Mouse (Mus musculus) liver, adult 2 months (tissue): ENCODE results near the gene Bcl11b. TPM values are rescaled to one million over a fixed set of nuclear protein-coding genes. Genes with fewer than 3 reads are reported as not detected.

Experiments used
- DNase-seq: peaks from one replicate; pipeline ENCODE4 v3.0.0-alpha.2; 2011; ENCODE audit warnings: low read depth, low spot score; ENCODE audit errors: extremely low read depth
- H3K27ac ChIP-seq: fragments of 200-500 bp; replicated peaks from 2 replicates; pipeline ENCODE4 v1.5.1; 2012; ENCODE audit warnings: low read depth, mild to moderate bottlenecking, control low read depth, inconsistent platforms, low read length; ENCODE audit not compliant: insufficient read depth
- H3K27me3 ChIP-seq: fragments of 200-500 bp; 2 replicates; pipeline ENCODE4 v1.6.1; 2012; ENCODE audit warnings: mild to moderate bottlenecking, moderate library complexity, low read length, inconsistent platforms; ENCODE audit not compliant: control insufficient read depth, insufficient read depth
- H3K36me3 ChIP-seq: fragments of 200-500 bp; 2 replicates; pipeline ENCODE4 v1.6.1; 2012; ENCODE audit warnings: low read length, inconsistent platforms; ENCODE audit not compliant: control insufficient read depth, insufficient read depth
- H3K4me1 ChIP-seq: fragments of 200-500 bp; 2 replicates; pipeline ENCODE4 v1.6.1; 2011; ENCODE audit warnings: low read length; ENCODE audit not compliant: control insufficient read depth, insufficient read depth
- H3K4me3 ChIP-seq: fragments of 200-500 bp; 2 replicates; pipeline ENCODE4 v1.5.1; 2011; ENCODE audit warnings: low read depth, mild to moderate bottlenecking, control low read depth, low read length, moderate library complexity; ENCODE audit not compliant: insufficient read depth
- H3K79me2 ChIP-seq: fragments of 200-500 bp; 2 replicates; pipeline ENCODE4 v1.6.1; 2012; ENCODE audit warnings: inconsistent platforms, mild to moderate bottlenecking, low read length, moderate library complexity; ENCODE audit not compliant: control insufficient read depth, insufficient read depth
- H3K9ac ChIP-seq: fragments of 200-500 bp; 2 replicates; pipeline ENCODE4 v1.6.1; 2012; ENCODE audit warnings: low read depth, mild to moderate bottlenecking, control low read depth, inconsistent platforms, low read length
- CTCF ChIP-seq: fragments of 200-500 bp; IDR thresholded peaks from 2 replicates; pipeline ENCODE4 v1.5.1; 2011; ENCODE audit warnings: low read depth, low read length, control low read depth
- POLR2A ChIP-seq: fragments of 200-500 bp; IDR thresholded peaks from 2 replicates; pipeline ENCODE4 v1.6.1; 2011; ENCODE audit warnings: low read length, control low read depth; ENCODE audit not compliant: insufficient read depth; ENCODE audit errors: extremely low read depth
- WGBS: fragments of 180-500 bp; shearing (Covaris S2); methylation state at CpG from one replicate; pipeline ENCODE4 v1.1.7; 2018; 5-methylcytosine and 5-hydroxymethylcytosine counted together
- polyA plus RNA-seq: library from polyadenylated mRNA; depleted of rRNA; stranded (reverse); fragments of >200 nt; gene quantifications from 2 replicates; pipeline ENCODE4 v1.2.3, GENCODE M21; 2012
- total RNA-seq: library from RNA; depleted of rRNA; stranded (reverse); fragments of >200 nt; gene quantifications from 2 replicates; pipeline ENCODE4 v1.2.3, GENCODE M21; 2014

The Bcl11b gene
- total and polyA plus RNA-seq, 2 experiments: 0.18 to 0.39 TPM

DNA sequence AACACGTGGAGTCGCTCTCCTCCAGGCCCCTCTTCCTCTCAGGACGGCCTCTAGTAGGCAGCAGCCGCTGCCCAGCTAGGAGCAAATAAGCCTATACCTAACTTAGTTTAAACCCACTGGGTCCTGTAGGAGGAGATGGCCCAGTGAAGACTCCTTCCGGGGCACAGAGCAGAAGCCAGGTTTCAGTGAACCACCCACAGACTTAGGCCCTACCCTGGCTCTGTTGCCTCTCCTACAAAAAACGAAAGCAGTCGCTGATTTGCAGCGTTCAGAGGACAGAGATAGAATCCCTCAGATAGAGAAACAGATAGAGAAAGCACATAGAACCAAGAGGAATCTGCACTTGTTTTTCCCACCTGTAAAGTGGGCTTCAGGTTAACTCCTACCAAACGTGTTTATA, 21.1 kb downstream of the Bcl11b start:
- no peaks in the 10 kb centered on the region for H3K4me1 ChIP-seq
- no peak for TF ChIP-seq CTCF
- no peak overlapping the region for H3K27ac ChIP-seq
- no peaks in the 10 kb centered on the region for H3K79me2 ChIP-seq
- no peak overlapping the region for H3K4me3 ChIP-seq
- peaks cover 12% of the 10 kb centered on the region for H3K27me3 ChIP-seq
- no peak for DNase-seq
- no peak overlapping the region for H3K9ac ChIP-seq
- H3K36me3 ChIP-seq: no peaks in the 10 kb centered on the region
- WGBS: 78% methylated on average over 9 of the region's 9 CpGs

DNA sequence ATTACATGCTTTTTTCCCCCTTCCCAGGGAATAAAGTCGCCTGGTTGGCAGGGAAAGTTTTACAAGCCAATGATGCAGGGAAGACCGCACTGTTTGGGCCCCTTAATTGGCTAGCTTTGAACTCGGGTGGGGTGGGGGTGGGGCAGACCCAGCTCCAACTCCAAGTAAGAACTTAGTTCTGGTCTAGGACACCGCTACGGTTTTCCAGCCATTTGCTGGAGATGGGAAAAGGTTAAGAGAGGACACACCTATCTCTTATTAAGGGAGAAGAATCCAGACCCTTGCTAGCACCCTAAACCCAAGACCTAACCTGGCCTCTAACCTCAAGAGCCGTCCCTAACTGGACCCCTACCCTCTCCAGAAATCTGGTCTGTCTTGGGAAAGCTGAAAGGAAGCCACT, 22.2 kb downstream of the Bcl11b start:
- Histone ChIP-seq H3K36me3 (no peaks in the 10 kb centered on the region), H3K4me3 (no peak overlapping the region), H3K27me3 (peaks cover 12% of the 10 kb centered on the region), H3K79me2 (no peaks in the 10 kb centered on the region), H3K4me1 (no peaks in the 10 kb centered on the region), H3K9ac (no peak overlapping the region), H3K27ac (no peak overlapping the region)
- no peak for TF ChIP-seq POLR2A
- TF ChIP-seq CTCF: no peak
- no peak for DNase-seq
- WGBS: 73% methylated on average over 6 of the region's 6 CpGs

DNA sequence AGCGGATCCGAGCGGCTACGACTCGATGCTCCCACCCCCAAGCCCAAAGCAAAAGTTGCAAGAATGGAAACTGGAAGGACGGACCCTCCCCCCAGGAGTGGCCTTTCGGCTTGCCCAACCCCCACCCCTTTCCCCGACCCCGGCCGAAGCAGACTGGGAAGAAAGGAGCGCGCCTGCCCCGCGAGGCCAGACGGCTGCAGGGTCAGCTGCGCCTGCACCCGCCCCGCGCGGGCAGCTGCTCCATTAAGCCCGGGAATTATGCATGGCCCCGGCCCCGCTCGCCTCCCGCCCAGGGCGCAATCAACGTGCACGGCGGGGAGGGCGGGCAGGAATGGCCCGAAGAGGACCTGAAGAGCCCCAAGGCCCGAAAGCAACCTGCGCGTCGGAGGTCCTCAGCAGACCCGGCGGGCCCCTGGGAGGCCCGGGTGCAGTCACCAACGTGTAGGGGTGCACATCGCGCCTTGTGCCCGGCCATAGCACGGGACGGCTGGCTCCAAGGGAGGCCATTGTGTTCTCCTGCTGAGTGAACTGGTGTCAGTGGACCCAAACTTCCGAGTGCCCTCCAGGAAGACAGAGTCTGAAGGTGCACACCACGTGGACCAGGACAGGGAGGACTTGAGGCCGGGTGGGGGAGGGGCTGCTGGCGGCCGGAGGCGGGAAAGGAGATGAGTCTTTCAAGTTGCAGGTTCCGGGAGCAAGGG, 23.0 kb downstream of the Bcl11b start:
- H3K36me3 ChIP-seq: no peaks in the 10 kb centered on the region
- H3K27me3 ChIP-seq: peaks cover 12% of the 10 kb centered on the region
- H3K27ac ChIP-seq: no peak overlapping the region
- DNase-seq: no peak
- H3K4me3 ChIP-seq: no peak overlapping the region
- WGBS: 3% methylated on average over 51 of the region's 51 CpGs
- no peaks in the 10 kb centered on the region for H3K79me2 ChIP-seq
- no peaks in the 10 kb centered on the region for H3K4me1 ChIP-seq
- H3K9ac ChIP-seq: no peak overlapping the region
- TF ChIP-seq POLR2A (no peak), CTCF (no peak)

DNA sequence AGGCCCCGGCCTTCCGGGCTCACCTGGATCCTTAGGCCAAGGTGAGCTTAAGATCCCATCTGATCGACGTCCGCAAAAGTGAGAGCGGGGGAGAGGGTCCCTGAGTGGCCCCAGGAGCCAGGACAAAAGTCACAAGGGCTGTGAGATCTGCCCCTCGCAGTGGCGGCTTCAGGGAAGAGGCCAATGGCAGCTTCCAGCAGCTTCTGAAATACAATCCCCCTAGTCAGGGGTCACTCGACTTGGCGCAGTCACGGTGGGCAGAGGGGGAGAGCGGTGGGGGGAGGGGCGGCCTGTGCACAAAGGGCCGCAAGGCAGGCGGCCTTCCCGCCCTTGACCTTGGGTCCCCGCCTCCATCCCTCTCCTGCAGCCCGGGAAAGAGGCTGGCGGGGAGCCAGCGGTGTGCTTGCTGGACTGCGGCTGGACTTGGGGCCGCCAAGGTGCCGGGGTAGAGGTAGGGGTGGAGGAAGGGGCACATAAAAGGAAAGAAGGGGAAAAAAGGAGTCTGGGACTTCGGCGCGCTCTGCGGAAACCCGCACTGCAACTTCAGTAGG, 23.6 kb downstream of the Bcl11b start:
- TF ChIP-seq CTCF (no peak), POLR2A (no peak)
- no peak for DNase-seq
- H3K27me3 ChIP-seq: peaks cover 12% of the 10 kb centered on the region
- 11% methylated on average over 28 of the region's 28 CpGs for WGBS
- no peaks in the 10 kb centered on the region for H3K4me1 ChIP-seq
- no peak overlapping the region for H3K27ac ChIP-seq
- H3K79me2 ChIP-seq: no peaks in the 10 kb centered on the region
- no peak overlapping the region for H3K4me3 ChIP-seq
- H3K9ac ChIP-seq: no peak overlapping the region
- H3K36me3 ChIP-seq: no peaks in the 10 kb centered on the region

DNA sequence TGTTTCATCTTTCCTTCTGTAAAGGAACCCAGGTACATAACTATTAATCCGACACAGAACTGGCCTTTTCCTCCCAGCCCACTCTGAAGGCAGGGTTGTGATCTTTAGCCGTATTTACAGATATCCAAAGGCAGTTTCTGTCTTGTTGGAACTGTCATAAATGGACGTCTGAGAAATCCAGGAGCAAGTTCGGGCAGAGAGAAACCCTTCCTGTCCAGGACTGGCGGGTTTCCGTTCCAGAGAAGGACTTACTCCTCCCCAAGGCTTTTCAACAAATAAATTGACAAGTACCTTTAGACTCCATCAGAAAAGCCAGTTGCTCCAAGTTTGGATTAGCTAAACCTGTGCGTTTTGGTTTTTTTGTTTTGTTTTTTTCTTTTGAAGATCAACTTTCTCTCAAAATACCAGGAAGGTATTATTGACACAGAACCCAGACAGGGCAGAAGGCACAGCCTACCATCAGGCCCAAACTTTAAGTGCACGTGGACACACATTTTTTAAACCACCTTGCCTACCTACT, 24.6 kb downstream of the Bcl11b start:
- DNase-seq: no peak
- H3K27me3 ChIP-seq: peaks cover 12% of the 10 kb centered on the region

DNA sequence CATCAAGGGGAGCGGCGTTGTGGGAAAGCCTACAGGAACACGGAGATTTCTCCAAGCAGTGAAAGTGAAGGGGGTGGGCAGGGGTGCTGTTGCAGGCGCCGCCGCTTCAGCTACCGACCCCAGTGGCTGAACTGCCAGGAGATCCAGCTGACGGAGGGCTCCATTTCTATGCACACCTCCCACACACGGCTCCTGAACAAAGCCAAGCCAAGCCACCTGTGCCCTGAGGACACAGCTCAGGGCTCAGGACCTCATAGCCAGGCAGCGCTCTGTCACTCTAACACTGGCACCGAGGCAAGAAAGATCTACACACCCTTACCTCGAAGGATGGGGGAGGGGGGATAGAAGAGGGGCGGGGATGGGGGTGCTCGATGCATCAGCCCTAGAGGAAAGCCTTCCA, 25.3 kb downstream of the Bcl11b start:
- DNase-seq: no peak
- no peaks in the 10 kb centered on the region for H3K36me3 ChIP-seq
- 21% methylated on average over 14 of the region's 14 CpGs for WGBS
- TF ChIP-seq CTCF: no peak
- no peak for TF ChIP-seq POLR2A
- H3K79me2 ChIP-seq: no peaks in the 10 kb centered on the region
- no peak overlapping the region for H3K9ac ChIP-seq
- peaks cover 12% of the 10 kb centered on the region for H3K27me3 ChIP-seq
- no peak overlapping the region for H3K27ac ChIP-seq
- no peak overlapping the region for H3K4me3 ChIP-seq
- H3K4me1 ChIP-seq: no peaks in the 10 kb centered on the region

More for the DNA sequence above, 24.6 kb downstream of the Bcl11b start:
- H3K36me3 ChIP-seq: no peaks in the 10 kb centered on the region
- no peak overlapping the region for H3K9ac ChIP-seq
- H3K79me2 ChIP-seq: no peaks in the 10 kb centered on the region
- H3K4me3 ChIP-seq: no peak overlapping the region
- no peaks in the 10 kb centered on the region for H3K4me1 ChIP-seq
- no peak overlapping the region for H3K27ac ChIP-seq
- 67% methylated on average over 8 of the region's 8 CpGs for WGBS
- TF ChIP-seq CTCF (no peak), POLR2A (no peak)
